ENCODE assay signal across 19 mouse cellular contexts in the genomic region with DNA sequence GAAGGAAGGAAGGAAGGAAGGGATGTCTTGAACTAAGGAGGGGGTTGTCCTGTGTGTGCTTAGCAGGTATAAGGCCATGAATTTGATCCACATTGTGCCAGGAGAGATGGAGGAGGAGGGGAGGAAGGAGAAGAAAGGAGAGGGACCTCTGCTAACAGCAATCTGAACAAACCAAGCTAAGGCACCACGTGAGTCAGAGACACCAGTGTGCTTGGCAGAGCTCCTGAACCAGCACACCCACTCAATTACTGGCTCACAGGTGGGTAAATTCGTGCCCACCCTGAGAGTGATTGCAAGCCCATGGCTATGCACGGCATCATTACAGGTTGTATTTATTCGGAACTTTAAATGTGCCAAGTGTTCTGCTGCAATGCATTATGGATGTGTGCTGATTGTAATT.
DNase-seq lines count a peak whose midpoint lies in the region; ATAC-seq lines count a peak whose summit lies in the region.
"Had no signal": no experiment of that assay in that cellular context is flagged by ENCODE, and none has a peak within 500 bp of the region (broad histone marks: within the 10 kb centered on the region; RNA-seq: fewer than 3 reads in every experiment).

No protein-coding gene starts in this region.

- H3K36me3 ChIP-seq in midbrain, embryonic 11.5 days (ENCODE audit: control insufficient read depth, insufficient read depth, low read length) = no peaks in the 10 kb centered on the region
- no peaks in the 10 kb centered on the region for H3K36me3 ChIP-seq in midbrain, embryonic 16.5 days (ENCODE audit: control insufficient read depth, insufficient read depth, low read length)
- H3K36me3 ChIP-seq: G1E had no signal

- H3K9me3 ChIP-seq in midbrain, embryonic 11.5 days (ENCODE audit: control insufficient read depth, low read length) = no peaks in the 10 kb centered on the region
- H3K9me3 ChIP-seq in midbrain, embryonic 16.5 days (replicated peaks; ENCODE audit: control insufficient read depth, low read length, poor library complexity, severe bottlenecking) = no peaks in the 10 kb centered on the region
- H3K9me3 ChIP-seq: G1E had no signal

- H3K4me2 ChIP-seq in midbrain, embryonic 11.5 days = no peak overlapping the region
- no peak overlapping the region for H3K4me2 ChIP-seq in midbrain, embryonic 16.5 days (ENCODE audit: low read length)

- intact Hi-C loops in heart, postnatal 25 days (cut with DNase I) = no loop called here

- ATAC-seq in midbrain, embryonic 11.5 days (ENCODE audit: low FRiP score) = no peak
- no peak for ATAC-seq in midbrain, embryonic 16.5 days
- ATAC-seq: activated CD4-positive, CD25-positive, alpha-beta regulatory T cell, adult 4 months; CD4-positive, CD25-positive, alpha-beta regulatory T cell, adult 4 months; Patski had no signal

- H3K27ac ChIP-seq in midbrain, embryonic 11.5 days (ENCODE audit: low read depth, low read length) = no peak overlapping the region
- H3K27ac ChIP-seq in midbrain, embryonic 16.5 days (ENCODE audit: low read length) = no peak overlapping the region

- H3K27me3 ChIP-seq in midbrain, embryonic 11.5 days (ENCODE audit: control insufficient read depth, insufficient read depth, low read length) = no peaks in the 10 kb centered on the region
- no peaks in the 10 kb centered on the region for H3K27me3 ChIP-seq in midbrain, embryonic 16.5 days (ENCODE audit: control insufficient read depth, insufficient read depth, low read depth, low read length)
- H3K27me3 ChIP-seq: CH12.LX, Patski had no signal

- no peaks in the 10 kb centered on the region for H3K4me1 ChIP-seq in midbrain, embryonic 11.5 days (ENCODE audit: control insufficient read depth, insufficient read depth, low read length)
- H3K4me1 ChIP-seq in midbrain, embryonic 16.5 days (ENCODE audit: control insufficient read depth, insufficient read depth, low read length) = no peaks in the 10 kb centered on the region

- DNase-seq in heart, adult 11 months = peak; percentile 78
- DNase-seq in heart, postnatal 25 days (ENCODE audit: low spot score) = no peak
- DNase-seq in midbrain, embryonic 11.5 days (ENCODE audit: low spot score, missing footprints) = peak; percentile 59
- DNase-seq: adrenal gland, adult 2 months; adrenal gland, adult 8-10 months; adrenal gland, postnatal 10 days; adrenal gland, postnatal 14 days; adrenal gland, postnatal 25 days; adrenal gland, postnatal 36 days; B cell, adult 2 months; cerebellum, adult 11 months; cerebellum, adult 11-12 months; cerebellum, adult 18-20 months had no signal

- 81% methylated on average over 4 of the region's 4 CpGs for WGBS in midbrain, embryonic 11.5 days
- 79% methylated on average over 4 of the region's 4 CpGs for WGBS in midbrain, embryonic 16.5 days

- no peak overlapping the region for H3K9ac ChIP-seq in midbrain, embryonic 11.5 days (ENCODE audit: low read length)
- no peak overlapping the region for H3K9ac ChIP-seq in midbrain, embryonic 16.5 days (ENCODE audit: low read depth, low read length)

- H3K4me3 ChIP-seq in midbrain, embryonic 11.5 days (ENCODE audit: low read depth, low read length) = no peak overlapping the region
- no peak overlapping the region for H3K4me3 ChIP-seq in midbrain, embryonic 16.5 days (ENCODE audit: low read depth, low read length)
